In genomic region chr3:137512411-137512810, GRCm38 (mm10) we compare ENCODE assay signal across 16 mouse cellular contexts.
DNase-seq lines count a peak whose midpoint lies in the region; TF ChIP-seq lines count a peak whose summit lies in the region.
"Had no signal": no experiment of that assay in that cellular context is flagged by ENCODE, and none has a peak within 500 bp of the region (broad histone marks: within the 10 kb centered on the region; RNA-seq: fewer than 3 reads in every experiment).

No protein-coding gene starts in this region.

- intact Hi-C loops in left cerebral cortex, adult 2 months (cut with DNase I), result loop anchor here (2.0 to 5.0 kb wide), 2 partner anchors 48 to 110 kb away; partner anchors contain the start of gene Ddit4l
- intact Hi-C loops in left cerebral cortex, postnatal 14 days (cut with DNase I), result no loop called here

- H3K36me3 ChIP-seq in embryonic facial prominence, embryonic 10.5 days (replicated peaks), result no peaks in the 10 kb centered on the region
- H3K36me3 ChIP-seq: heart, embryonic 12.5 days; hindbrain, embryonic 13.5 days; liver, embryonic 15.5 days; midbrain, embryonic 12.5 days; neural tube, embryonic 13.5 days had no signal

- TF ChIP-seq CTCF in left cerebral cortex, adult 2 months (IDR thresholded peaks at IDR 0.05), result no peak

- peaks cover 12% of the 10 kb centered on the region; the same call in 1 of the 2 replicates for H3K4me1 ChIP-seq in embryonic facial prominence, embryonic 10.5 days
- H3K4me1 ChIP-seq: forebrain, embryonic 13.5 days; heart, embryonic 12.5 days; hindbrain, embryonic 13.5 days; liver, embryonic 15.5 days; midbrain, embryonic 12.5 days had no signal

- H3K27ac ChIP-seq in left cerebral cortex, adult 2 months, result peak overlapping the region; percentile 56
- peak overlapping the region; percentile 12; the same call in 1 of the 2 replicates for H3K27ac ChIP-seq in embryonic facial prominence, embryonic 10.5 days (replicated peaks)
- H3K27ac ChIP-seq: forebrain, embryonic 13.5 days; hindbrain, embryonic 13.5 days; liver, embryonic 15.5 days; midbrain, embryonic 12.5 days; neural tube, embryonic 13.5 days had no signal

- no peaks in the 10 kb centered on the region for H3K27me3 ChIP-seq in embryonic facial prominence, embryonic 10.5 days (replicated peaks; ENCODE audit: low read depth, poor library complexity, severe bottlenecking)
- H3K27me3 ChIP-seq: forebrain, embryonic 13.5 days; heart, embryonic 12.5 days; hindbrain, embryonic 13.5 days; liver, embryonic 15.5 days; midbrain, embryonic 12.5 days; neural tube, embryonic 13.5 days had no signal

- no peak for DNase-seq in left cerebral cortex, adult 2 months (ENCODE audit: extremely low spot score in 1 of 2, low spot score in 2 of 2)
- DNase-seq in left cerebral cortex, postnatal 14 days (ENCODE audit: low spot score in 2 of 2), result no peak
- DNase-seq in cerebellum, adult 9-10 months, result peak; percentile 36
- DNase-seq in embryonic facial prominence, embryonic 10.5 days (ENCODE audit: low spot score), result no peak
- no peak for DNase-seq in Muller cell, postnatal 12 days (ENCODE audit: inconsistent ontology term)
- no peak for DNase-seq in adrenal gland, adult 18-20 months (ENCODE audit: low spot score in 2 of 2)
- DNase-seq in neural tube, embryonic 10.5 days (ENCODE audit: extremely low spot score, low spot score), result no peak
- DNase-seq: adrenal gland, adult 8-10 months; thymus, postnatal 14 days had no signal

- H3K9me3 ChIP-seq in embryonic facial prominence, embryonic 10.5 days, result no peaks in the 10 kb centered on the region
- H3K9me3 ChIP-seq: forebrain, embryonic 13.5 days; heart, embryonic 12.5 days; hindbrain, embryonic 13.5 days; liver, embryonic 15.5 days; midbrain, embryonic 12.5 days; neural tube, embryonic 13.5 days had no signal

- 92% methylated on average over 2 of the region's 2 CpGs for WGBS in embryonic facial prominence, embryonic 10.5 days

- no peak overlapping the region for H3K4me3 ChIP-seq in left cerebral cortex, adult 2 months
- H3K4me3 ChIP-seq in embryonic facial prominence, embryonic 10.5 days, result no peak overlapping the region
- H3K4me3 ChIP-seq: erythroblast, embryonic 14.5 days; forebrain, embryonic 13.5 days; heart, embryonic 12.5 days; hindbrain, embryonic 13.5 days; liver, embryonic 15.5 days; midbrain, embryonic 12.5 days; neural tube, embryonic 13.5 days had no signal
